ENCODE assay signal across 8 mouse cellular contexts in genomic region chr19:41895460-41896318, GRCm38 (mm10). TPM values are rescaled to one million over a fixed set of nuclear protein-coding genes. Genes with fewer than 3 reads are reported as not detected.
DNase-seq lines count a peak whose midpoint lies in the region; ATAC-seq and TF ChIP-seq lines count a peak whose summit lies in the region.

Gene Rrp12, minus strand, starts transcription at chr19:41896173.

- peaks cover 7% of the 10 kb centered on the region; the same call in 1 of the 2 replicates for H3K36me3 ChIP-seq in forebrain, embryonic 14.5 days (ENCODE audit: control insufficient read depth, insufficient read depth, low read length)

- H3K9ac ChIP-seq in forebrain, embryonic 14.5 days (ENCODE audit: low read length) = peak within 1 kb of the TSS; percentile 66

- 1% methylated on average over 46 of the region's 46 CpGs for WGBS in forebrain, embryonic 14.5 days
- WGBS in lung, adult 2 months = 1% methylated on average over 46 of the region's 46 CpGs

- H3K4me2 ChIP-seq in forebrain, embryonic 14.5 days (ENCODE audit: low read length) = peak within 1 kb of the TSS; percentile 89

- peak; percentile 53; the same call in 1 of the 2 replicates for TF ChIP-seq POLR2A in lung, adult 2 months (IDR thresholded peaks at IDR 0.05; ENCODE audit: borderline replicate concordance, extremely low read depth, low read depth, low read length)

- no peak within 1 kb of the TSS for H3K27ac ChIP-seq in forebrain, embryonic 14.5 days (ENCODE audit: low read depth, low read length)

- peaks cover 7% of the 10 kb centered on the region for H3K4me1 ChIP-seq in forebrain, embryonic 14.5 days (ENCODE audit: control insufficient read depth, insufficient read depth, low read length)
- no peaks in the 10 kb centered on the region for H3K4me1 ChIP-seq in lung, adult 2 months (ENCODE audit: control insufficient read depth, insufficient read depth, low read length)

- peak; percentile 90 for DNase-seq in ES-CJ7 (ENCODE audit: low read depth, low spot score)
- peak; percentile 98 for DNase-seq in forebrain, embryonic 14.5 days (ENCODE audit: low spot score)
- peak; percentile 65 for DNase-seq in heart, postnatal 25 days (ENCODE audit: low spot score)
- peak; percentile 80 to 93 for DNase-seq in layer of hippocampus, adult 18-20 months (ENCODE audit: low spot score in 2 of 2)
- DNase-seq in lung, adult 2 months = peak; percentile 75
- DNase-seq in thymus, adult 18-20 months = peak; percentile 49 to 76

- intact Hi-C loops in heart, postnatal 25 days (cut with DNase I) = no loop called here

- H3K27me3 ChIP-seq in forebrain, embryonic 14.5 days (replicated peaks; ENCODE audit: control insufficient read depth, insufficient read depth, low read length) = no peaks in the 10 kb centered on the region

- no peaks in the 10 kb centered on the region for H3K9me3 ChIP-seq in forebrain, embryonic 14.5 days (replicated peaks; ENCODE audit: control insufficient read depth, low read length)

- peak; percentile 97 for ATAC-seq in cerebellum, adult (ENCODE audit: insufficient number of reproducible peaks, low FRiP score, low TSS enrichment)
- ATAC-seq in forebrain, embryonic 14.5 days = peak; percentile 97
- ATAC-seq in neutrophil, adult 5-6 weeks (ENCODE audit: extremely low read depth, insufficient number of reproducible peaks, low FRiP score, poor library complexity, severe bottlenecking) = peak; percentile 93

- H3K4me3 ChIP-seq in forebrain, embryonic 14.5 days (ENCODE audit: low read depth, low read length) = peak within 1 kb of the TSS; percentile 78
- H3K4me3 ChIP-seq in lung, adult 2 months (replicated peaks; ENCODE audit: extremely low read depth, low read depth, low read length) = peak within 1 kb of the TSS; percentile 74

- no peak for TF ChIP-seq CTCF in lung, adult 2 months (IDR thresholded peaks at IDR 0.05; ENCODE audit: insufficient read depth, low read length)

RNA-seq across cellular contexts. Expression of gene Rrp12, which starts in this region (rescaled TPM):
- 8.4 and 12.8 TPM in 2 replicates for polyA plus RNA-seq in forebrain, embryonic 14.5 days (2014; fragmentation: Nextera tagmentation; extraction: Ambion mirVana)
- 10 to 100 TPM; 14.1 to 15.5 TPM for total RNA-seq in heart, postnatal 25 days (2021)
- 10 to 100 TPM; 31.8 to 32.2 TPM for total RNA-seq in layer of hippocampus, adult 18-20 months (2021)
- 4.1 and 5.5 TPM in 2 replicates for polyA plus RNA-seq in lung, adult 2 months (2012; rRNA removed)
- 6.6 and 7.4 TPM in 2 replicates for total RNA-seq in neutrophil, adult 5-6 weeks (2017)
